Mouse (Mus musculus): ENCODE measurements around the gene Rilpl1.

GRCm38 (mm10) chr5:124531583-124531930, 366 bp upstream of the Rilpl1 start:
- TF ChIP-seq EP300 (IDR thresholded peaks at IDR 0.05; ENCODE audit: low read depth) (no peak), CTCF (IDR thresholded peaks at IDR 0.05; ENCODE audit: low read depth) (no peak)
